Mouse (Mus musculus) lung, embryonic 16.5 days (tissue): ENCODE results near the gene Kiss1. TPM values are rescaled to one million over a fixed set of nuclear protein-coding genes. Genes with fewer than 3 reads are reported as not detected.

Experiments
- ATAC-seq: fragments of 200-750 bp; cut with Nextera tagmentation; 2 replicates; pipeline ENCODE4 v1.8.0; 2017; ENCODE audit warnings: low read depth, mild to moderate bottlenecking, moderate library complexity
- H3K27ac ChIP-seq: fragments of 300-500 bp; sonication (generic); 2 replicates; pipeline ENCODE4 v1.5.1; 2014; ENCODE audit warnings: mild to moderate bottlenecking, control low read depth, low read length
- H3K27me3 ChIP-seq: fragments of 300-500 bp; sonication (generic); 2 replicates; pipeline ENCODE4 v1.6.1; 2014; ENCODE audit warnings: low read depth, low read length, mixed read lengths; ENCODE audit not compliant: control insufficient read depth, insufficient read depth
- H3K36me3 ChIP-seq: fragments of 300-500 bp; sonication (generic); 2 replicates; pipeline ENCODE4 v1.6.1; 2014; ENCODE audit warnings: low read length; ENCODE audit not compliant: control insufficient read depth, insufficient read depth
- H3K4me1 ChIP-seq: fragments of 300-500 bp; sonication (generic); replicated peaks from 2 replicates; pipeline ENCODE4 v1.6.1; 2014; ENCODE audit warnings: low read length, mixed read lengths; ENCODE audit not compliant: control insufficient read depth, insufficient read depth
- H3K4me2 ChIP-seq: fragments of 300-500 bp; sonication (generic); 2 replicates; pipeline ENCODE4 v1.6.1; 2014; ENCODE audit warnings: low read depth, low read length, control low read depth
- H3K4me3 ChIP-seq: fragments of 300-500 bp; sonication (generic); 2 replicates; pipeline ENCODE4 v1.5.1; 2014; ENCODE audit warnings: mild to moderate bottlenecking, low read length, control low read depth
- H3K9ac ChIP-seq: fragments of 300-500 bp; sonication (generic); 2 replicates; pipeline ENCODE4 v1.6.1; 2014; ENCODE audit warnings: low read length, control low read depth
- H3K9me3 ChIP-seq: fragments of 300-500 bp; sonication (generic); 2 replicates; pipeline ENCODE4 v1.6.1; 2016; ENCODE audit warnings: low read length; ENCODE audit not compliant: control insufficient read depth
- WGBS: fragments of 180-500 bp; shearing (Covaris S2); extraction: QIAGEN DNeasy Blood & Tissue Kit; methylation state at CpG from one replicate; pipeline ENCODE4 v1.1.7; 2014; 5-methylcytosine and 5-hydroxymethylcytosine counted together
- polyA plus RNA-seq: library from polyadenylated mRNA; unstranded; fragments of >200 nt; fragmentation: Nextera tagmentation; extraction: Ambion mirVana; gene quantifications from 2 replicates; pipeline ENCODE4 v1.2.1, GENCODE M21; 2015

Gene Kiss1
- polyA plus RNA-seq, 1 experiment from 2014 or later: 8.0 TPM

GRCm38 (mm10) chr1:133287880-133288279 is 33.8 kb upstream of the Kiss1 start:
- no peak overlapping the region for H3K27ac ChIP-seq
- H3K4me1 ChIP-seq: no peaks in the 10 kb centered on the region
- no peak overlapping the region for H3K4me2 ChIP-seq
- 88% methylated on average over 12 of the region's 12 CpGs for WGBS
- H3K36me3 ChIP-seq: no peaks in the 10 kb centered on the region
- no peak overlapping the region for H3K4me3 ChIP-seq
- H3K27me3 ChIP-seq: no peaks in the 10 kb centered on the region
- H3K9ac ChIP-seq: no peak overlapping the region
- no peak for ATAC-seq
- no peaks in the 10 kb centered on the region for H3K9me3 ChIP-seq

GRCm38 (mm10) chr1:133291888-133292287 is 29.8 kb upstream of the Kiss1 start:
- no peak for ATAC-seq
- Histone ChIP-seq H3K9me3 (no peaks in the 10 kb centered on the region), H3K27me3 (no peaks in the 10 kb centered on the region), H3K4me1 (peaks cover 7% of the 10 kb centered on the region), H3K4me3 (no peak overlapping the region), H3K27ac (no peak overlapping the region), H3K4me2 (no peak overlapping the region), H3K36me3 (no peaks in the 10 kb centered on the region), H3K9ac (no peak overlapping the region)
- WGBS: 86% methylated on average over 6 of the region's 6 CpGs

- no peak overlapping the region for H3K4me3 ChIP-seq
- no peak for ATAC-seq
- no peak overlapping the region for H3K9ac ChIP-seq
- peaks cover 7% of the 10 kb centered on the region for H3K4me1 ChIP-seq
- H3K9me3 ChIP-seq: no peaks in the 10 kb centered on the region
- no peak overlapping the region for H3K27ac ChIP-seq
- H3K27me3 ChIP-seq: no peaks in the 10 kb centered on the region
- H3K4me2 ChIP-seq: no peak overlapping the region
- no peaks in the 10 kb centered on the region for H3K36me3 ChIP-seq
Observed at GRCm38 (mm10) chr1:133292608-133293007, 29.1 kb upstream of the Kiss1 start.

GRCm38 (mm10) chr1:133296376-133296775 is 25.3 kb upstream of the Kiss1 start:
- Histone ChIP-seq H3K9me3 (no peaks in the 10 kb centered on the region), H3K4me2 (no peak overlapping the region), H3K36me3 (no peaks in the 10 kb centered on the region), H3K4me1 (peaks cover 7% of the 10 kb centered on the region), H3K9ac (no peak overlapping the region), H3K27me3 (no peaks in the 10 kb centered on the region), H3K4me3 (no peak overlapping the region), H3K27ac (no peak overlapping the region)
- ATAC-seq: peak; percentile 43
- 54% methylated on average over 9 of the region's 9 CpGs for WGBS

GRCm38 (mm10) chr1:133298816-133299215 is 22.9 kb upstream of the Kiss1 start:
- Histone ChIP-seq H3K4me1 (peaks cover 27% of the 10 kb centered on the region), H3K27me3 (no peaks in the 10 kb centered on the region), H3K4me3 (no peak overlapping the region), H3K36me3 (no peaks in the 10 kb centered on the region), H3K4me2 (no peak overlapping the region), H3K27ac (no peak overlapping the region), H3K9ac (no peak overlapping the region), H3K9me3 (no peaks in the 10 kb centered on the region)
- 62% methylated on average over 14 of the region's 14 CpGs for WGBS
- no peak for ATAC-seq

- Histone ChIP-seq H3K4me1 (peaks cover 22% of the 10 kb centered on the region), H3K9ac (no peak overlapping the region; the same call in 1 of the 2 replicates)
Observed at GRCm38 (mm10) chr1:133302540-133302939, 19.1 kb upstream of the Kiss1 start.

GRCm38 (mm10) chr1:133306842-133307241 is 14.8 kb upstream of the Kiss1 start:
- Histone ChIP-seq H3K27me3 (no peaks in the 10 kb centered on the region), H3K36me3 (no peaks in the 10 kb centered on the region), H3K9me3 (no peaks in the 10 kb centered on the region), H3K4me2 (no peak overlapping the region), H3K4me3 (no peak overlapping the region), H3K27ac (no peak overlapping the region), H3K4me1 (peaks cover 28% of the 10 kb centered on the region), H3K9ac (no peak overlapping the region)
- WGBS: 6% methylated on average over 4 of the region's 4 CpGs
- ATAC-seq: 0 out of 2 replicates have a peak, but pooled peaks have one; percentile 6

More at GRCm38 (mm10) chr1:133302540-133302939, 19.1 kb upstream of the Kiss1 start:
- peak; percentile 92 for ATAC-seq
- Histone ChIP-seq H3K27me3 (no peaks in the 10 kb centered on the region), H3K27ac (peak overlapping the region; percentile 74), H3K4me2 (no peak overlapping the region), H3K4me3 (no peak overlapping the region), H3K36me3 (no peaks in the 10 kb centered on the region), H3K9me3 (no peaks in the 10 kb centered on the region)
- 12% methylated on average over 3 of the region's 3 CpGs for WGBS

- WGBS: 15% methylated on average over 6 of the region's 6 CpGs
- no peaks in the 10 kb centered on the region for H3K9me3 ChIP-seq
Observed at GRCm38 (mm10) chr1:133307318-133307717, 14.4 kb upstream of the Kiss1 start.

GRCm38 (mm10) chr1:133309652-133310267 is 11.9 kb upstream of the Kiss1 start, which contains the start of gene Golt1a:
Gene Golt1a, plus strand, starts transcription at chr1:133309800.
- Histone ChIP-seq H3K4me1 (peaks cover 13% of the 10 kb centered on the region), H3K9ac (no peak within 1 kb of the TSS), H3K4me2 (no peak within 1 kb of the TSS), H3K27ac (no peak within 1 kb of the TSS), H3K4me3 (no peak within 1 kb of the TSS), H3K27me3 (no peaks in the 10 kb centered on the region), H3K9me3 (no peaks in the 10 kb centered on the region), H3K36me3 (no peaks in the 10 kb centered on the region)
- WGBS: 42% methylated on average over 14 of the region's 14 CpGs
- ATAC-seq: no peak

More at GRCm38 (mm10) chr1:133307318-133307717, 14.4 kb upstream of the Kiss1 start:
- Histone ChIP-seq H3K9ac (no peak overlapping the region), H3K4me3 (no peak overlapping the region), H3K4me1 (peaks cover 25% of the 10 kb centered on the region), H3K27ac (no peak overlapping the region), H3K27me3 (no peaks in the 10 kb centered on the region), H3K4me2 (no peak overlapping the region), H3K36me3 (no peaks in the 10 kb centered on the region)
- ATAC-seq: 0 out of 2 replicates have a peak, but pooled peaks have one; percentile 3
